In genomic region chr5:45668831-45669230, GRCm38 (mm10) we compare ENCODE assay signal across 8 mouse cellular contexts. TPM values are rescaled to one million over a fixed set of nuclear protein-coding genes. Genes with fewer than 3 reads are reported as not detected.
A peak's percentile ranks its signal among the peaks of the same experiment; 100 is the strongest.
DNase-seq lines count a peak whose midpoint lies in the region; ATAC-seq and TF ChIP-seq lines count a peak whose summit lies in the region.

No protein-coding gene starts in this region.

- TF ChIP-seq CTCF in lung, adult 2 months (IDR thresholded peaks at IDR 0.05; ENCODE audit: insufficient read depth, low read length) = no peak

- 0% methylated on average over 3 of the region's 3 CpGs for WGBS in lung, adult 2 months
- WGBS in limb, embryonic 12.5 days = under 1% methylated on average over 3 of the region's 3 CpGs

- H3K36me3 ChIP-seq in erythroblast, embryonic 14.5 days (ENCODE audit: control insufficient read depth) = peaks cover 22% of the 10 kb centered on the region
- H3K36me3 ChIP-seq in limb, embryonic 12.5 days = 0 out of 2 replicates have a peak, but pooled peaks cover 2% of the 10 kb centered on the region

- no peak for ATAC-seq in limb, embryonic 12.5 days (ENCODE audit: insufficient number of reproducible peaks, insufficient read depth, low FRiP score, low TSS enrichment, low read depth)
- ATAC-seq in neutrophil, adult 5-6 weeks (ENCODE audit: extremely low read depth, insufficient number of reproducible peaks, low FRiP score, poor library complexity, severe bottlenecking) = 0 out of 2 replicates have a peak, but pooled peaks have one; percentile 7

- peak overlapping the region; percentile 78; the same call in 1 of the 2 replicates for H3K27ac ChIP-seq in limb, embryonic 12.5 days

- DNase-seq in lung, adult 2 months = peak; percentile 3
- DNase-seq in lung, postnatal 14 days = no peak
- peak; percentile 45 for DNase-seq in adipocyte (ENCODE audit: low spot score)
- DNase-seq in layer of hippocampus, adult 8-10 months (ENCODE audit: low spot score in 2 of 2) = no peak
- no peak for DNase-seq in gastrocnemius, adult 8-10 months (ENCODE audit: low spot score in 2 of 2)

- no peak for TF ChIP-seq POLR2A in lung, adult 2 months (IDR thresholded peaks at IDR 0.05; ENCODE audit: borderline replicate concordance, extremely low read depth, low read depth, low read length)

- peak overlapping the region; percentile 82 for H3K4me2 ChIP-seq in limb, embryonic 12.5 days

- no peaks in the 10 kb centered on the region for H3K9me3 ChIP-seq in erythroblast, embryonic 14.5 days (ENCODE audit: control insufficient read depth, low read length)
- H3K9me3 ChIP-seq in limb, embryonic 12.5 days = no peaks in the 10 kb centered on the region

- peak overlapping the region; percentile 74 for H3K9ac ChIP-seq in limb, embryonic 12.5 days (replicated peaks)

- H3K27me3 ChIP-seq in erythroblast, embryonic 14.5 days (ENCODE audit: control insufficient read depth) = no peaks in the 10 kb centered on the region
- H3K27me3 ChIP-seq in limb, embryonic 12.5 days = no peaks in the 10 kb centered on the region

- H3K4me1 ChIP-seq in lung, adult 2 months (ENCODE audit: control insufficient read depth, insufficient read depth, low read length) = peaks cover 4% of the 10 kb centered on the region
- peaks cover 25% of the 10 kb centered on the region for H3K4me1 ChIP-seq in erythroblast, embryonic 14.5 days (ENCODE audit: control insufficient read depth)
- H3K4me1 ChIP-seq in limb, embryonic 12.5 days (replicated peaks) = peaks cover 7% of the 10 kb centered on the region

- peak overlapping the region; percentile 83 for H3K4me3 ChIP-seq in lung, adult 2 months (replicated peaks; ENCODE audit: extremely low read depth, low read depth, low read length)
- H3K4me3 ChIP-seq in erythroblast, embryonic 14.5 days (replicated peaks) = peak overlapping the region; percentile 100
- peak overlapping the region; percentile 86 for H3K4me3 ChIP-seq in limb, embryonic 12.5 days (replicated peaks)

RNA-seq across cellular contexts. Expression of gene Ncapg, which starts 0.9 kb away (rescaled TPM):
- polyA plus RNA-seq in lung, adult 2 months (2012; rRNA removed) = 0.10 and 0.32 TPM in 2 replicates
- 0.84 and 1.3 TPM in 2 replicates for polyA plus RNA-seq in erythroblast, embryonic 14.5 days (2012)
- 67.2 and 69.5 TPM in 2 replicates for polyA plus RNA-seq in limb, embryonic 12.5 days (2016; fragmentation: Nextera tagmentation; extraction: Ambion mirVana)
- total RNA-seq in neutrophil, adult 5-6 weeks (2017) = 1.2 and 1.5 TPM in 2 replicates
- total RNA-seq in layer of hippocampus, adult 8-10 months (2022) = 1 to 10 TPM in 1 of 4 experiments, under 1 TPM in 3; 0.29 to 1.2 (median 0.39) TPM
- total RNA-seq in gastrocnemius, adult 8-10 months (2022) = not detected

RNA-seq across cellular contexts. Expression of gene Fam184b, which starts 29.4 kb away (rescaled TPM):
- polyA plus RNA-seq in lung, adult 2 months (2012; rRNA removed) = 0.04 TPM in 1 of 2 replicates, not detected in the other
- not detected in 2 replicates for polyA plus RNA-seq in erythroblast, embryonic 14.5 days (2012)
- 0.95 and 1.3 TPM in 2 replicates for polyA plus RNA-seq in limb, embryonic 12.5 days (2016; fragmentation: Nextera tagmentation; extraction: Ambion mirVana)
- total RNA-seq in neutrophil, adult 5-6 weeks (2017) = not detected in 2 replicates
- total RNA-seq in layer of hippocampus, adult 8-10 months (2022) = 1 to 10 TPM; 5.4 to 9.0 (median 6.5) TPM
- under 1 TPM; 0.22 to 0.58 (median 0.42) TPM for total RNA-seq in gastrocnemius, adult 8-10 months (2022)

Comparison
In these comparisons a context has a peak if more than half of its experiments do, and no peak if none do; other contexts are left out.
1. DNase-seq: peak in lung, adult 2 months (single experiment) and adipocyte (single experiment); none in lung, postnatal 14 days (single experiment), layer of hippocampus, adult 8-10 months (0 of 2) and gastrocnemius, adult 8-10 months (0 of 2).
2. Peak in every context shown above with its lines, with median percentiles within 50 percentile points of each other: H3K4me3 ChIP-seq.